Mouse (Mus musculus) retina, embryonic 14.5 days (tissue): ENCODE measurements around the gene Olfr904.
"Not testable (repeated sequence)": the region's sequence is repeated elsewhere in the genome, so short reads cannot be mapped to it uniquely, and the experiment has no call there.

Experiments
- DNase-seq: peaks from one replicate; pipeline ENCODE4 v3.0.0-alpha.2; 2015; ENCODE audit warnings: low spot score

Olfr904 gene

DNA sequence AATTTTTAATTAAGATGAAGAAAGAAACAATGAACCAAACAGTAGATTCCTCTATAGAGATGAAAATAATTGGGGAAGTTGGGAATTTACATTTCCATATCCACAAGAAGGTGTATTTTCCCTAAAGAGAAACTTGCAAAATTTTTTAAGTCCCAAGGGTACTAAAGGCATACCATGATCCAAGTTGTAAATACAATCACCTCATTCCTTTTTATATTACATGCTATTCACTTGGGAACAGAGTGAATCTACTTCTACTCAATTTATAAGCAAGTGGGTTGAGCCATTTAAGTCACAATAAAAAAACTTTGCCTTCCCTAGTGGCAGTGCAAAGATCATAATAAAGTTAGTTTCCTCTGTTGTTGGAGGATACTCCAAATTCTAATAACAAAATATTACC is at the start of gene Olfr904:
TSS of gene Olfr904 (plus strand) at position 301 of the 400 bp plus-strand sequence.
- DNase-seq = no peak

DNA sequence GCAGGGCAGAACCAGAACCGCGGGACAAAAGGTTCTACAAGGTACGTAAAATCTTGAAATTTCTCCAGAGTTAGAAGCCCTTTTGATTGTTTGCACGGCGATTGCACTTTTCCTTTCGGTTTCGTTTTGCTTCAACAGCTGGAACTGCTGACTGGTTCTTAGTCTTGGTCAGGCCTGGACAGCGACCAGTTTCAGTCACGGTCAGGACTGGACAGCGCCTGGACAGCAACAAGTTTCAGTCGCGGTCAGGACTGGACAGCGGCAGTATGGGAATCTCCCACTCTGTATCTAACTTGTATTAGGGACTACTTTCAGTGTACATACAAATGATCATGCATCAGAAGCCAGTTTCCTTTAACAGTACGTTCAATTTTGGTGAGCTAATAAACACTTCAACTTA is 49.4 kb upstream of the Olfr904 start:
- DNase-seq = not testable (repeated sequence)

DNA sequence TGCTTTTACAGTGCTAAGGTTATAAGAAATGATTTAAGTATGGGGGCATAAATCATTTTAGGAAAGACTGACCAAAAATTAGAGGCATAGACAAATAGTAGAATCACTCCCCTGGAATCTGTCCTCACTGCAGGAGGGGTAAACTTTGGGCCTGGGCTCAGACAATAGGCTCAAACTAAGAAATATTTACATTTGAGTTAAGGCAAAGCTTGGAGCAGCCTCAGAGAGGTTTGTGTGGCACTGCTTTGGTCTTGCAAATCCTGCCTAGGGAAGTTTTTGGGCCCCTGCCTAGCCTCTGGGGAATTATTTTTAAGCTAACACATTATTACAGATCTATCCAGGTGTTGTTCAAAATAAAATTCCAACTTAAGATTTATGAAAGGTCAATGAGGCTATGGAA is 39.1 kb upstream of the Olfr904 start:
- DNase-seq = no peak

DNA sequence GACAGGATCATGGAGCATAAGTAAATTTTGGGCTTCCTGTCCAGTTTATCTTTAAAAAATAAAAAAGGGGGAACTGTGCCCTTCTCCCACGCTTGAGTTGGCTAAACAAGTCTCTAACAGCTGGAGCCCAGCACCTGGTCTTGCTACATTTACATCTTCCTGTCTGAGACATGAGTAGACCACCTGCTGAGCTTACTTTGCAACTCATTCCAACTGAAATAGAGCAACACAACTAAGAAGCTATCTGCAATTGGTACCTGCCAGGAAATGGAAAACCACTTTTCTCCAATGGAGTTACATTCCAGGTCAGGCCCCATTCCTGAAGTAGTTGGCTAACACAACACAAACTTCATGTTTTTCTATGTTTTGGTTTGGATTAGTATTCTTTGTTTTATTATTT is 35.9 kb upstream of the Olfr904 start:
- no peak for DNase-seq

DNA sequence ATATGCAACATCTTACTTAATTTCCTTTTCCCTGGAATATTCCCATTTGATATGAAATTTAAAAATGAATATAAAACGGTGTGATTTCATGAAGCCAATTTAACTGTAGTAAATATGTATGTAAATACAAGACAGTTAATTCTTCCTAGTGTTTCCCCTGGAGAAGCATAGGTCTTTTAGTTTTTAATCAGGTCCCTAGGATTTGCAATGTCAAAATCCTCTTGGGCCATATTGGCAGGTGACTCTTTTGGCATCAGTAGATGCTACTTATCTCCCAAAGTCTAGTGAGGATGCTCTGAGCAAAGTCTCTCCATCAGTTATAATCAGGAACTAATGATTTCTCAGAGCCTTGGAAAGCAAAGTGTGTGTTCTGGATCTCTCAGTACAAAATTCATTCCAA is 33.8 kb upstream of the Olfr904 start, which contains the start of gene Olfr901:
TSS of gene Olfr901 (plus strand) at position 301 of the 400 bp plus-strand sequence.
- no peak for DNase-seq

DNA sequence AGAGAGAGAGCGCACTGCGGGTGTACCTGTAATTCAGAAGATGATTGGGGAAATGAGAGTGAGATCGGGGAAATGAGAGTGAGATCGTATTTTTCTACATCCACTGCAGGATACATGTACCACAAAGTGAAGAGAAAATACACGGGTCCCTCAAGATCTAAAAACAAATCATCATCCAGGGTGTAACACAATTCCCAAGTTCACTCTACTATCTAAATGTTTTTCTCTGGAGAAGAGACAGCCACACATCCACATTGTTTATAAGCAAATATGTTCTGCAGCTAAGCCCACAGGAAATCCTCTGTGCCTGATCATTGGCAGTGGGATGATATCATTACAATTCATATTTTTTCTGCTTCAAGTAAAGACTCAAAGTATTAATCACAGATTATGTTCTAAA is 15.6 kb upstream of the Olfr904 start, which contains the start of gene Olfr902:
TSS of gene Olfr902 (plus strand) at position 301 of the 400 bp plus-strand sequence.
- no peak for DNase-seq

DNA sequence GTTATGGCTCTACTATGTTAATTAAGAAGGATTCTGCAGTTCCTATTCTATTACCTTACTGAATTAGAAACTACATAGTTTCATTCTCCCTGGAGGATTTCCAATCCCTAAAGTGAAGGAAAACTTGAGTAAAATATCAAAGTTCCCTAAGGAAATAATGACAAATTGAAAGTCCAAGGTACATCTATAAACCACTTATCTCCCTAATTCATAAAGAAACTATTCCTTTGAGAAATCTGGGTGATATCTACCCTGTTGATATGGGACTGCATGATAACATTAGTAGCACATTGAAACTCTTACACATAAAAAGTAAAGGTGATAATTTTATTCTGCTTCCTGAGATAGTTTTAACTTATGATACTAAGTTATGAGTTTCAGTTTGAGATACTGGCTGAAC is 7.9 kb downstream of the Olfr904 start, which contains the start of gene Olfr905:
TSS of gene Olfr905 (plus strand) at position 301 of the 400 bp plus-strand sequence.
- DNase-seq = no peak

DNA sequence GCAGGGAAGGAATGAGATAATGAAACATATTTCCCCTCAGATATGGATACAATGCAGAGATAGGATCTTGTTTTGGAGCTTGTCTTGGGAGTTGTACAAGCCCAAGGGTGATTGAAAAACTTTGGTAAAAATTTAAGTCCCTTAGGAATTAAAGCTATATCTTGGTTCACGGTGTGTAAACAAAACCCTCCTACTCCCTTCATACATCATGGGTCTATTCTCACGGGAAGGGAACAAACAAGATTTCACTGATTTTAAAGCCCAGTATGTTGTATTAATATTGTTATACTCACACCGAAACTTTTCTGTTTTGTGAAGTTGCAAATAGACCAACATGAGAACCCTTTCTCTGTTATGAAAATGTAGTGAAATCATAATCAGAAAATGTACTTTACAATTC is 23.8 kb downstream of the Olfr904 start, which contains the start of gene Olfr906:
TSS of gene Olfr906 (plus strand) at position 301 of the 400 bp plus-strand sequence.
- no peak for DNase-seq

DNA sequence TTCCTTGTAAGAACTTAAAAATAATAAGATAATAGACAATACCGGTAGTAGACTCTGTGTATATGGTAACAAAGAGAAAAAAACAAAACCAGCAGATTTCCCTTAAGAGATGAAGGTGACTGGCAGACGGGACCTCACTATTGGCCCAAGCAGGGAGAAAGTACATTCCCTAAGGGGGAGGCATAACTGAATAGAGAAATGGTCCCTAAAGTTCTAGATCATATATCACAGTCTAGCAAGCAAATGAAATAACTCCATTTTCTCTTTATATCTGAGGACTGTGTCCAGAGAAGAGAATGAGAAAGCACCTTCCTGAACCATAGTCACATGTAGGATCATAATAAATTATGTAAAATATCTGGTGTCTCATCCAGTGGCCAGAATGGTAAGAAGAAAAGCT is 32.6 kb downstream of the Olfr904 start, which contains the start of gene Olfr907:
TSS of gene Olfr907 (plus strand) at position 301 of the 400 bp plus-strand sequence.
- DNase-seq = no peak

DNA sequence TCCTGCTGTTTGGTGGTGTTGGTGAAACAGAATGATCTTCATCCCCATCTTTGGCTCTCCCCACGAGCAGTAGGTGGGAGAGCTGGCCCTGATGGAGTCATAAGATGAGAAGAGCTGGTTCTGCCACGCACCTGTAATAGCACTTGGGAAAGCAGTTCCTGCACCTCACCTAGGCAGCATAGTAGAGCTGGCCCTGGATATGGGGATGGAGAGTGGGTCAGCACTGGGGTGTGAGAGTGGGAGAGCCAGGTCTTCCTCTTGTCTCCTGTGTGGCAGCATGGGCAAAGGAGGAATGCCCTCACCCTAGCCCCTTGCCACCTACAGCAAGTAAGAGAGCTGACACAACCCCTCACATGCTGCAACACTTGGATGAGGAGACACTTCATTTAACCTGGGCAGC is 49.4 kb downstream of the Olfr904 start:
- DNase-seq = no peak
